Mouse (Mus musculus) CD4-positive, CD25-positive, alpha-beta regulatory T cell, adult 2 months (primary cell): Measurements from ENCODE around the gene H2-D1.

Experiments used
- DNase-seq: peaks from one replicate; pipeline ENCODE4 v3.0.0-alpha.2; 2012; ENCODE audit warnings: low read depth, low spot score

H2-D1 gene

GRCm38 (mm10) chr17:35255704-35256103 lies 6.8 kb upstream of the H2-D1 start:
- no peak for DNase-seq

DNA sequence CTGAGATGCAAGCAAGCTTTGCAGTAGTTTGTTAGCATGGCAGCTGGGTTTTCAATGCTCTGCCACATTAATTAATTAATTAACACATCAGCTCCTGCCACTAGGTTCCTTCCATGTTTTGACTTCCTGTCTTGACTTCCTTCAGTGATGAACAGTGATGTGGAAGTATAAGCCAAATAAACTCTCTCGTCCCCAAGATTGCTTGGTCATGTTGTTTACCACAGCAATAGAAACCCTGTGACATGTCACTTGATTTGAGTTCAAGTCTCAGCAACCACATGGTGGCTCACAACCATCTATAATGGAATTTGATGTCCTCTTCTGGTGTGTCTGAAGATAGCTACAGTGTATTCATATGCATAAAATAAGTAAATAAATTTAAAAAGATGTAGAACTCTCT lies 5.2 kb upstream of the H2-D1 start:
- no peak for DNase-seq

GRCm38 (mm10) chr17:35257824-35258491 lies 4.6 kb upstream of the H2-D1 start:
- DNase-seq, result peak; percentile 94

GRCm38 (mm10) chr17:35258492-35259478 lies 3.7 kb upstream of the H2-D1 start:
- DNase-seq, result peak; percentile 86

GRCm38 (mm10) chr17:35259621-35260020 lies 2.9 kb upstream of the H2-D1 start:
- no peak for DNase-seq

DNA sequence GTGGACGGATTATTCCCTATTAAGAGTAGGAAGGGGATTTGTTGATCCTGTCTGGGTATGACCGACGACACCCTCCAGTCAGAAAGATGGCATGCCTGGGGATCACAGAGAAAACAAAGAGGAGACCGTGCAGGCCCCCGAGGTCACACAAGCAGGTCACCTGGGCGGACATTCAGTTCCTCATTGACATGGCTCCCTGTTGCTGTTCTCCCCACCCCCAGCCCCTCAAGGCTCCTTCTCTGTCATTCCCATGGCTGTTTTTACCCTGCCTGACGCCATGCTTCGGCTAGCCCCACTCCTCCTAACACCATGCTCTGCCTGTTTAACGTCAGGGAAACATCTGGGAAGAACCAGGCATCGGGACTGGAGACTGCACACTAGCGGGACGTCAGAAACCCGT lies 879 bp upstream of the H2-D1 start:
- DNase-seq, result no peak

DNA sequence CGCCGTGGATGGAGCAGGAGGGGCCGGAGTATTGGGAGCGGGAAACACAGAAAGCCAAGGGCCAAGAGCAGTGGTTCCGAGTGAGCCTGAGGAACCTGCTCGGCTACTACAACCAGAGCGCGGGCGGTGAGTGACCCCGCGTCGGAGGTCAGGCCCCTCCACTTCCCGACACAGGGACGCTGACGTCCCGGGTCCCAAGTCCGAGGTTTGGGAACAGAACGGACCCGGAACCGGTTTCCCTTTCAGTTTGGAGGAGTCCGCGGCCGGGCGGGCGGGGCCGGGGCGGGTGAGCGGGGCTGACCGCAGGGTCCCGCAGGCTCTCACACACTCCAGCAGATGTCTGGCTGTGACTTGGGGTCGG lies 973 bp downstream of the H2-D1 start:
- DNase-seq, result peak; percentile 64

- DNase-seq, result no peak
Measured at GRCm38 (mm10) chr17:35267399-35268086, 5.0 kb downstream of the H2-D1 start.

- peak; percentile 74 for DNase-seq
Measured at GRCm38 (mm10) chr17:35269653-35270347, 7.3 kb downstream of the H2-D1 start.

DNA sequence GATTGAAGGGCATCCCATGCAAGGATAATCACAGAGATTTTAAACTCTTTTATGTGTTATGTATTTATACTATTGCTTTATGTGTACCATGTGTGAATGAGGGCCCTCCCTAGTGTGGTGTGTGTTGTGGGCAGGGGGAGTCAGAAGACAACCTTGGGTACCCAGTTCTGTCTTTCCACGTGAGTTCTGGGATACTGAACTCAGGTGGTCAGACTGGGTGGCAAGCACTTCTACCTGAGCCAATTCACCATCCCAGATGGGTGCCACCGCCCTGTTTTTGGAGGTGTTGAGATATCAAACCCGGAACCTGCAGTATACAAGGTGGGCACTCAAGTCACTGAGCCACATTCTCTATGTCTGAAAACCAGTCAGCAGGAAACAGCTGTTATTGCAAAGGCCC lies 9.7 kb downstream of the H2-D1 start:
- no peak for DNase-seq

DNA sequence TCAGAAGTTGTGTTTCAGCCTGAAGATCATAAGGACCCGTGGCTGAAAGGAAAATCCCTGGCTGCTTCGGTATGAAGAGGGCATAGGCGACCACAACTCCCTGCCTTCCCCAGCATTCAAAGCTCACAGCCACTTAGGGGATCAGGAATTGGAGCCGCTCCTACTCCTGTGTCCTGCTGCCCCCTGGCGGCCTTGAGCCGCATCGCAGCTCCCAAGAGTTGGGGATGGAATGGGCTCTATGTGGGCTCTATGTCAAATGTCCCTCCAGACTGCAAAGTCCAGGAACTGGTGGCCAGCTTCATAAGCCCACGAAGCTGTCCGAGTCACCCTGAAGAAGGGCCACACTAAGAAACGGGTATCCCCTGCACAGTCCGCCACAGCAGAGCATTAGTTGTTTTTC lies 12.2 kb downstream of the H2-D1 start:
- peak; percentile 86 for DNase-seq

GRCm38 (mm10) chr17:35276304-35276864 lies 13.9 kb downstream of the H2-D1 start:
- no peak for DNase-seq

DNA sequence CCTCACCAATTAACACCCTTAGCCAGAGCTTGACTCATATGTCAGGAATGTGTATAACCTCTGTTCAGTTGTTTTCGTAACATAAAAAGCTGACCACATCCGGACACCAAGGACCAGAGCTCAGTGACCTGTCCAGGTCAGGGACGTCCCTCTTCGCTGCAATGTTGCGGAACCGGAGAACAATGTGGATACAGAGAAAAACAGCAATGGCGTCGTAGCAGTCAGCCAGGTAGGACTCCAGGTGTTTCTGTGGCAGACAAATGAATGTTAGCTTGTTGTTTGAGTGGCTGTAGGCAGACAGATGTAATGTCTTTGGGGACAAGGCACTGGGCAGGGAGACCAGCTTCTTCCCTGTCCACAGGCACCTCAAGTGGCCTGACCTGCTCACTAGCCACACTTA lies 15.5 kb downstream of the H2-D1 start:
- DNase-seq, result no peak

DNA sequence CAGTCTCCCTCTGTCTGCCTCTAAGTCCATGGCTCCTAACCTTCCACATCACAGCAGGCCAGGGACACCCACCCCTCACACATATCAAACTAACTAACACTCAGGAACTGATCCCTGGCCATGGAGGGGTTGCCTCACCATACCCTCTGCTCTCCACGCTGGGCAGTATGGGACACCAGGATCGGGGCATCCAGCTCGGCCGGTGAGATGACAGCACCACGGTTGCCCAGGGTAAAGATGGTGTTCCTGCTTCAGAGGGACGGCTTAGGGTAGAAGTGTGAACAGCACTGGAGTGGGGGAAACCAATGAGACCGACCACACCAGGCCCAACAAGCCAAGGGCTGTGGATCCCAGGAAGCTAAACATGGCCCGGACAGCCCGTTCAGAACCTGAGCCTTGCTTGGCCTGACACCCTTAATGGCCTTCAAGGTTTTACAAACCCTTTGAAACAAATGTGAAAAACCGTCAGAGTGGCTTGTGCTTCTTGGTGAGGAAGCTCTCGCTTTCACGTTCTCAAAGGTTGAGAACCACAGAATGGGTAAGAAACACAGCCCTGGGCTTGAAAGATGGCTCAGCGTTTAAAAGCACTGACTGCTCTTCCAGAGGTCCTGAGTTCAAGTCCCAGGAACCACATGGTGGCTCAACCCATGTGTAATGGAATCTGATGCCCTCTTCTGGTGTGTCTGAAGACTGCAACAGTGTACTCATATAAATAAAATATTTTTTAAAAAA lies 16.6 kb downstream of the H2-D1 start:
- DNase-seq, result no peak

GRCm38 (mm10) chr17:35280276-35280675 lies 17.7 kb downstream of the H2-D1 start:
- DNase-seq, result no peak

- DNase-seq, result no peak
Measured at GRCm38 (mm10) chr17:35285431-35285830, 22.9 kb downstream of the H2-D1 start.

GRCm38 (mm10) chr17:35295796-35296195 lies 33.3 kb downstream of the H2-D1 start:
- DNase-seq, result peak; percentile 72

DNA sequence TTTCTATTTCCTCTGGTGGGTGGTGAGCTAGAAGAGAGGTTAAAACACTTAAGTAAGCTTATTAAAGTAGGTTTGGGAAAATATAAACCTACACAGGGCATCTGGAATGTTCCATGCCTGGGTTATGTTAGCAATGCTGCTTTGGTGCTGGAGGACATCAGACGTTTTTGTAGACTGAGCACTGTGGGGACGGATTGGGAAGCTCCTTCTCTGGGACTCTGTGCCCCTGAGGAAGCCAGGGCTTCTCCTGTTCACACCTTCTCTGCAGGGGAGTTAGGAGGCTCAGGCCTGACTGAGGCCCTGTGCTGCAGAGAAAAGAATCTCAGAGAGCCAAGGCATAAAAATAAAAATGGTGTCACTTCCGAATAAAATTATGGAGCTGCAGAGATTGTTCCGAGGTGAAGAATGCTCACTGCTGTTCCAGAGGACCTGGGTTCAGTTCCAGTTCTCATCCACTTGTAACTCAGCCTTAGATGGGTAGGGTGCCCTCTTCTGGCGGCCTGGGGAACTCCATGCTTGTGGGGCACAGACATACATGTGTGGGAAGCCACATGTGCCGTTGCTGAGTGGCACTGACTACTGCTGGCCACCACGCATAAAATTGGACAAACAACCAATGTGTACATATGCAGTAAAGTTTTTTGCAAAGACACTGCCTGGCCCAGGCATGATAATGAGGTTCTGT lies 37.9 kb downstream of the H2-D1 start:
- DNase-seq, result peak; percentile 45

DNA sequence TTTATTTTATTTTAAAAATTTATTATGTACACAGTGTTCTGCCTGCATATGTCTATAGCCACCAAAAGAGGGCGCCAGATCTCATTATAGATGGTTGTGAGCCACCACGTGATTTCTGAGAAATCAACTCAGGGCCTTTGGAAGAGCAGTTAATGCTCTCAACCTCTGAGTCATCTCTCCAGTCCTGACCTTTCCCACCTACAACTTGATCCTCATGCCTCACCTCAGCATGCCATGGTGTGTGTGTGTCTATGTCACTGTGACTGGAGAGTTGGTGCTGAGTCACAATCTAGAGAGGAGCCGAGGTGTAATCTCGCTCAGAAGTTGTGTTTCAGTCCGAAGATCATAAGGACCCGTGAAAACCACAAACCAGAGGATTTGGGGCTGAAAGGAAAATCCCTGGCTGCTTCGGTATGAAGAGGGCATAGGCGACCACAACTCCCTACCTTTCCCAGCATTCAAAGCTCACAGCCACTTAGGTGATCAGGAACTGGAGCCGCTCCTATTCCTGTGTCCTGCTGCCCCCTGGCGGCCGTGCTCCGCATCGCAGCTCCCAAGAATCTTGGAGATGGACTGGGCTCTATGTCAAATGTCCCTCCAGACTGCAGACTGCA lies 39.2 kb downstream of the H2-D1 start:
- peak; percentile 92 for DNase-seq

GRCm38 (mm10) chr17:35303271-35303670 lies 40.7 kb downstream of the H2-D1 start:
- DNase-seq, result no peak
